Mouse (Mus musculus): ENCODE data around the gene Hnrnph3.

GRCm38 (mm10) chr10:62990636-62991035, 33.4 kb downstream of the Hnrnph3 start:
- no peak for TF ChIP-seq CTCF (conservative IDR thresholded peaks at IDR 0.05; ENCODE audit: insufficient read depth, insufficient read length, low read depth, low read length)
- TF ChIP-seq POLR2A (IDR thresholded peaks at IDR 0.05; ENCODE audit: low read depth, low read length) = no peak
